Mouse (Mus musculus): ENCODE data around the gene Rad23a. TPM values are rescaled to one million over a fixed set of nuclear protein-coding genes. Genes with fewer than 3 reads are reported as not detected.

The Rad23a gene
- total and polyA plus RNA-seq, 3 experiments, result 62.6 to 155 TPM; not detected in 1

- H3K9ac ChIP-seq (ENCODE audit: control insufficient read depth, low read depth, low read length, poor library complexity, severe bottlenecking), result no peak within 1 kb of the TSS
- peaks cover 0 to 6% of the 10 kb centered on the region in 2 experiments; a peak in 1 of 4 replicates for H3K36me3 ChIP-seq (ENCODE audit: control insufficient read depth in 1 of 2, insufficient read depth in 2 of 2, low read length in 2 of 2)
- TF ChIP-seq USF1 (IDR thresholded peaks at IDR 0.05; ENCODE audit: low read depth, low read length) (no peak), CHD1 (IDR thresholded peaks at IDR 0.05; ENCODE audit: low read depth, low read length) (no peak), NRF1 (IDR thresholded peaks at IDR 0.05; ENCODE audit: insufficient read depth, low read depth, low read length, poor library complexity, severe bottlenecking) (no peak), TBP (IDR thresholded peaks at IDR 0.05; ENCODE audit: low read depth, low read length) (no peak), GATA1 (IDR thresholded peaks at IDR 0.05; ENCODE audit: low read depth, low read length) (no peak), POLR2AphosphoS2 (IDR thresholded peaks at IDR 0.05; ENCODE audit: low read length) (no peak), CHD2 (IDR thresholded peaks at IDR 0.05; ENCODE audit: low read length) (no peak), KAT2A (conservative IDR thresholded peaks at IDR 0.05; ENCODE audit: low read depth, low read length) (no peak), TAL1 (IDR thresholded peaks at IDR 0.05; ENCODE audit: low read length) (no peak), E2F4 (IDR thresholded peaks at IDR 0.05; ENCODE audit: borderline replicate concordance, low read depth, low read length) (no peak), MAZ (IDR thresholded peaks at IDR 0.05; ENCODE audit: low read depth, low read length) (no peak), BHLHE40 (IDR thresholded peaks at IDR 0.05; ENCODE audit: borderline replicate concordance, low read depth, low read length) (no peak), SIN3A (IDR thresholded peaks at IDR 0.05; ENCODE audit: low read length) (no peak), ETS1 (IDR thresholded peaks at IDR 0.05; ENCODE audit: low read depth, low read length) (no peak), MEF2A (IDR thresholded peaks at IDR 0.05; ENCODE audit: extremely low read depth, insufficient replicate concordance, low read depth, low read length, poor library complexity, severe bottlenecking) (no peak), UBTF (IDR thresholded peaks at IDR 0.05; ENCODE audit: borderline replicate concordance, insufficient read depth, low read depth, low read length) (no peak), RAD21 (IDR thresholded peaks at IDR 0.05; ENCODE audit: low read depth, low read length) (no peak), ELF1 (IDR thresholded peaks at IDR 0.05; ENCODE audit: low read depth, low read length) (no peak), POLR2A (IDR thresholded peaks at IDR 0.05; ENCODE audit: control insufficient read depth in 1 of 2, insufficient read depth in 1 of 2, low read depth in 1 of 2, low read length in 2 of 2, poor library complexity in 1 of 2) (no peak)
- H3K4me1 ChIP-seq (ENCODE audit: control insufficient read depth in 1 of 2, insufficient read depth in 2 of 2, low read length in 2 of 2), result peaks cover 4 to 5% of the 10 kb centered on the region in 2 experiments; a peak in 3 of 4 replicates
- no peaks in the 10 kb centered on the region for H3K9me3 ChIP-seq (replicated peaks; ENCODE audit: insufficient read depth, low read length)
- no peak for DNase-seq (ENCODE audit: low read depth, low spot score)
- no peaks in the 10 kb centered on the region for H3K27me3 ChIP-seq (ENCODE audit: control insufficient read depth in 1 of 2, insufficient read depth in 2 of 2, low read length in 2 of 2)
- no peak within 1 kb of the TSS for H3K27ac ChIP-seq (ENCODE audit: control insufficient read depth, low read depth, low read length)
- no peak within 1 kb of the TSS for H3K4me3 ChIP-seq (ENCODE audit: control insufficient read depth in 1 of 2, insufficient read depth in 1 of 2, low read depth in 2 of 2, low read length in 2 of 2)
- no peaks in the 10 kb centered on the region; the same call in 1 of the 2 replicates for H3K79me2 ChIP-seq (ENCODE audit: control insufficient read depth, insufficient read depth, low read length, poor library complexity)
Observed at GRCm38 (mm10) chr8:84822723-84823122, 17.7 kb downstream of the Rad23a start, which contains the start of gene Dand5. Gene Dand5 (minus strand): TSS chr8:84822823.

GRCm38 (mm10) chr8:84816117-84816516, 24.3 kb downstream of the Rad23a start:
- Histone ChIP-seq H3K9me3 (replicated peaks; ENCODE audit: insufficient read depth, low read length) (no peaks in the 10 kb centered on the region), H3K9ac (ENCODE audit: control insufficient read depth, low read depth, low read length, poor library complexity, severe bottlenecking) (no peak overlapping the region), H3K4me3 (ENCODE audit: control insufficient read depth in 1 of 2, insufficient read depth in 1 of 2, low read depth in 2 of 2, low read length in 2 of 2) (no peak overlapping the region), H3K27me3 (ENCODE audit: control insufficient read depth in 1 of 2, insufficient read depth in 2 of 2, low read length in 2 of 2) (no peaks in the 10 kb centered on the region), H3K4me1 (ENCODE audit: control insufficient read depth in 1 of 2, insufficient read depth in 2 of 2, low read length in 2 of 2) (peaks cover 0 to 5% of the 10 kb centered on the region in 2 experiments; a peak in 3 of 4 replicates), H3K79me2 (ENCODE audit: control insufficient read depth, insufficient read depth, low read length, poor library complexity) (no peaks in the 10 kb centered on the region), H3K36me3 (ENCODE audit: control insufficient read depth in 1 of 2, insufficient read depth in 2 of 2, low read length in 2 of 2) (peaks cover 0 to 2% of the 10 kb centered on the region in 2 experiments; a peak in 1 of 4 replicates), H3K27ac (ENCODE audit: control insufficient read depth, low read depth, low read length) (no peak overlapping the region)
- TF ChIP-seq MXI1 (IDR thresholded peaks at IDR 0.05; ENCODE audit: low read depth, low read length) (no peak), MYC (IDR thresholded peaks at IDR 0.05; ENCODE audit: low read depth, low read length) (no peak), GABPA (IDR thresholded peaks at IDR 0.05; ENCODE audit: low read depth, low read length) (no peak), SIN3A (IDR thresholded peaks at IDR 0.05; ENCODE audit: low read length) (no peak), RCOR1 (IDR thresholded peaks at IDR 0.05; ENCODE audit: low read depth, low read length) (no peak)
- no peak for DNase-seq (ENCODE audit: low read depth, low spot score)
